Mouse (Mus musculus) gastrocnemius, adult 18-20 months (tissue): ENCODE measurements around the gene Anapc16. TPM values are rescaled to one million over a fixed set of nuclear protein-coding genes. Genes with fewer than 3 reads are reported as not detected.

Experiments used
- DNase-seq: peaks from one replicate; pipeline ENCODE4 v3.0.0; 2021; ENCODE audit warnings: low spot score
- long read RNA-seq, 2 experiments: library from polyadenylated mRNA; stranded (forward); transcript quantifications; one replicate each; pipeline ENCODE4 v2.0.0; 2021
- total RNA-seq, 2 experiments: library from RNA; stranded (reverse); gene quantifications; 2 replicates each; pipeline ENCODE4 v1.2.3; 2021

Gene Anapc16
- total RNA-seq: 10 to 100 TPM; 43.7 to 43.9 TPM
- long read RNA-seq, experiment 1, transcript Anapc16-204 (4 exons, 1,852 nt): major isoform, 41 of 58 reads
- long read RNA-seq, experiment 1, transcript Anapc16-201 (5 exons, 1,379 nt): minor isoform, 8 of 58 reads
- long read RNA-seq, experiment 1, partial matches to known transcripts: 0 of 58 reads
- long read RNA-seq, experiment 1, other reads (novel, unspliced or antisense): 8 of 58 reads
- long read RNA-seq, experiment 2, transcript Anapc16-204 (4 exons, 1,852 nt): major isoform, 22 of 38 reads
- long read RNA-seq, experiment 2, transcript Anapc16-201 (5 exons, 1,379 nt): minor isoform, 9 of 38 reads
- long read RNA-seq, experiment 2, partial matches to known transcripts: 0 of 38 reads
- long read RNA-seq, experiment 2, other reads (novel, unspliced or antisense): 6 of 38 reads

- DNase-seq: peak; percentile 95
These were observed at the start of gene Anapc16, which contains the start of gene Ascc1 for GRCm38 (mm10) chr10:60002673-60003212. Anapc16 (minus strand) TSS chr10:60003135. Ascc1 (plus strand) TSS chr10:60002805.

- DNase-seq: no peak
These were observed 47.6 kb upstream of the Anapc16 start for GRCm38 (mm10) chr10:60050581-60050980.

GRCm38 (mm10) chr10:60046696-60047095 lies 43.8 kb upstream of the Anapc16 start:
- no peak for DNase-seq

GRCm38 (mm10) chr10:60042350-60042922 lies 39.5 kb upstream of the Anapc16 start:
- DNase-seq: no peak

- DNase-seq: no peak
These were observed 32.8 kb upstream of the Anapc16 start for GRCm38 (mm10) chr10:60035744-60036143.

- DNase-seq: peak; percentile 31
These were observed 31.7 kb upstream of the Anapc16 start for GRCm38 (mm10) chr10:60034621-60035020.

GRCm38 (mm10) chr10:60033064-60033463 lies 30.1 kb upstream of the Anapc16 start:
- no peak for DNase-seq

GRCm38 (mm10) chr10:60032622-60033021 lies 29.7 kb upstream of the Anapc16 start:
- DNase-seq: no peak

GRCm38 (mm10) chr10:60031985-60032384 lies 29.1 kb upstream of the Anapc16 start:
- no peak for DNase-seq

- no peak for DNase-seq
These were observed 28.6 kb upstream of the Anapc16 start for GRCm38 (mm10) chr10:60031562-60031961.

GRCm38 (mm10) chr10:60029387-60029786 lies 26.5 kb upstream of the Anapc16 start:
- no peak for DNase-seq

- DNase-seq: no peak
These were observed 26.0 kb upstream of the Anapc16 start for GRCm38 (mm10) chr10:60028979-60029378.

- no peak for DNase-seq
These were observed 25.2 kb upstream of the Anapc16 start for GRCm38 (mm10) chr10:60028181-60028580.

GRCm38 (mm10) chr10:60027619-60028084 lies 24.7 kb upstream of the Anapc16 start:
- no peak for DNase-seq

- DNase-seq: no peak
These were observed 23.9 kb upstream of the Anapc16 start for GRCm38 (mm10) chr10:60026759-60027395.

- no peak for DNase-seq
These were observed 20.8 kb upstream of the Anapc16 start for GRCm38 (mm10) chr10:60023751-60024150.

- no peak for DNase-seq
These were observed 16.4 kb upstream of the Anapc16 start for GRCm38 (mm10) chr10:60019299-60019698.

- DNase-seq: no peak
These were observed 13.3 kb upstream of the Anapc16 start for GRCm38 (mm10) chr10:60016223-60016622.

- DNase-seq: no peak
These were observed 6.2 kb upstream of the Anapc16 start for GRCm38 (mm10) chr10:60009115-60009514.

GRCm38 (mm10) chr10:60005264-60005663 lies 2.3 kb upstream of the Anapc16 start:
- DNase-seq: peak; percentile 45

GRCm38 (mm10) chr10:60003847-60004246 lies 912 bp upstream of the Anapc16 start:
- no peak for DNase-seq

- no peak for DNase-seq
These were observed 348 bp upstream of the Anapc16 start for GRCm38 (mm10) chr10:60003213-60003752.
